Mouse (Mus musculus) naive thymus-derived CD4-positive, alpha-beta T cell, adult 5 months (primary cell): Measurements from ENCODE around the gene Rpl28. TPM values are rescaled to one million over a fixed set of nuclear protein-coding genes. Genes with fewer than 3 reads are reported as not detected.

Experiments used
- polyA plus RNA-seq: library from polyadenylated mRNA; unstranded; fragments of 100-300 nt; shearing (Covaris generic); gene quantifications from one replicate; pipeline ENCODE4 v1.2.1, GENCODE M21; 2017

Gene Rpl28
- 358 TPM for polyA plus RNA-seq

GRCm38 (mm10) chr7:4792278-4793212 is at the start of gene Rpl28:
Rpl28 (plus strand) TSS chr7:4792874.

GRCm38 (mm10) chr7:4752821-4753570 is 39.7 kb upstream of the Rpl28 start, which contains the start of gene Cox6b2:
Cox6b2 (minus strand) TSS chr7:4753094.

GRCm38 (mm10) chr7:4771202-4771601 is 21.5 kb upstream of the Rpl28 start, which contains the start of gene Fam71e2:
Fam71e2 (minus strand) TSS chr7:4771302.

GRCm38 (mm10) chr7:4782759-4783158 is 9.9 kb upstream of the Rpl28 start, which contains the start of the genes Il11 and Tmem190:
Il11 (minus strand) TSS chr7:4782859.
Tmem190 (plus strand) TSS chr7:4782937.

DNA sequence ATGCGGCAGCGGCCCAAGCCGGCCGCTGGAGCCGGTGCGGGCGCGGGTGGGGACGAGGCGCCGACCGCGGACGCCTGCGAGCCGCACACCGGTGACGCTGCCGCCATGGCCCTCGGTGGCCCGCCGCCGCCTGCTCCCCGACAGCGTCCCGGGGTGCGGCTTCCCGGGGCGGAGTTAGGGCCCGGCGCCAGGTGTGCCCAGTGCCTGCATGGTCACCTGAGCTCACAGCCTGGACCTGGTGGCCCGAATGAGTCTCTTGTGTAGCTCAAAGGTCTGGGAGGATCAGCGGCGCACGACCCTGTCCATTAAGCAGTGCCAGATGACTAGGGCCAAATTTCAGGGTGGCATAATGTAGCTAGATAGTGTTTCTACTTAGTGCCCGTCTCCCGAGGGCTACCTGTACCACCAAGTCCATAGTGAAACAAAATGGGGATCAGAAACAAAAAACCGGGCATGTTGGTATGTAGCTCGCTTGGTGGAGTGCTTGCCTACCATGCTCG is 3.2 kb upstream of the Rpl28 start, which contains the start of gene Tmem238:
Gene Tmem238 (minus strand): TSS at position 221 of the 500 bp plus-strand sequence.

DNA sequence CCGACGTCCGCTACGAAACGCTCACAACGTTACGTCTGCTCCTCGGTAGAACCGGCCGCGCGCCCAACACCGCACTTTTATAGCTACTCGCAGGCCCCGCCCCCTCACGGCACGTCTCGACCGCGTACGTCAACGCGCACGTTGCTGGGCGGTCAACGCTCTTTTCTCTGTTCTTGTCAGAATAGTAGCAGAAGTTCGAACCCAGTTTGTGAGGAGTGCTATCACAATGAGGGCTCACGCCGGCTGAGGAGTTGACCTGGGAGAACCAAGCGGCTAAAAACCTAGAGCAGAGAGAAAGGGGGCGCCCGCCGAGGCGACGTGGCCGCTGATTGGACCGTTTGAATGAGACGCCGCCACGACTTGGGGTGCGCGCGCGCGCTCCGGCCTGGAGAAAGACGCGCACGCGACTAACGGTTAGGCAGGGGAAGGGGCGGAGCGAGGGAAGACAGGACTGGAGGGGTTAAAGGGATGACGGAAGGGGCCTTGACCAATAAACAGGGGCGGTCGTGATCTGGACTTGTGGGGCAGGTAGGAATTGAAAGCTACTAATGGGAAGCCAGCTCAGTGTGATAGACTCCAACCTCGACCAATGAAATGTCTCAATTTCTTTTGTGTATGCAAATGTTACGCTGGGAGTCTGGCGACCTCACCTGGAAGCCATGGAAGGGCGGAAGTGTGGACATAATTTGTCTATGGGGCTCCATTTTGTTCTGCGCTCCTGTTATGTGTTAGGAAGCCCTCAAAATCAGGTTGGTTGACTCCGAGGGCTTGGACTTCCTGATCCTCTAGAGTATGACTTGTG is 19.8 kb downstream of the Rpl28 start, which contains the start of gene Ube2s:
Gene Ube2s (minus strand): TSS at position 288 of the 802 bp plus-strand sequence.

DNA sequence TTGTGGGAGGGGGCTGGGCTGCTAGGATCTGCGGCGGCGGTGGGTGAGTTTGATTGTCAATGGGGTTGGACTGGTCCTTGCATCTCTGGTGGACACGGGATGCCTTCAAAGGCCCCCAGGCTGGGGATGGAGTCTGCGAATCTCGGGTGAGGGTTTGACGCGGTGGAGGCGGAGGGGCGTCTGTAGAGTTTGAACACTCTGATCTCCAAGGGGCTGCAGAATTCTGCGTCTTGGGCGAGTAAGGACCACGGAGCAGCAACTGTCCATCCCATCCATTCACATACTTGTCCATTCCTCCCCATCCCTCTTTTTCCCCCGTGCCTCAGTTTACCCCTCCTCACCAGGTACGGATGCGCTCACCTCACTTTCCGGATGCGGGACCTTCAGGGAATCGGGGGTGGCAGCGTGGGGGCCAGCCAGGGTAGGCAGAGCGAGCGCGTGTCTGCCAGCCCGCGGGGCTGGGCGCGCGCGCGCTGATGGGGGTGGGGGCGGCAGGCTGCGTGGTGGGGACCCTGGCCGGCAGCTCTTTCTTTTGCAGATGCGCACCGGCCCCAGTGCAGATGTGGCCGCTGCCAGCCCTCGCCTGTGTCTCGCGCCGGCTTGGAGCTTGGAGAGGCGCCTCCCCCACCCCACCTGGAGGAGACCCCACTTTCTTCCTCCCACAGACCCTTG is 51.7 kb downstream of the Rpl28 start, which contains the start of gene Shisa7:
Gene Shisa7 (minus strand): TSS at position 452 of the 672 bp plus-strand sequence.

Other genes starting within 250 kb of the Rpl28 start
- gene Syt5, start 245.3 kb upstream of the Rpl28 start, polyA plus RNA-seq = not detected
- gene Ptprh, start 188.8 kb upstream of the Rpl28 start, polyA plus RNA-seq = not detected
- gene Tmem86b, start 161.5 kb upstream of the Rpl28 start, polyA plus RNA-seq = 16.4 TPM
- gene Ppp6r1, start 133.9 kb upstream of the Rpl28 start, polyA plus RNA-seq = 282 TPM
- gene Hspbp1, start 107.8 kb upstream of the Rpl28 start, polyA plus RNA-seq = 76.5 TPM
- not detected for gene Brsk1, start 102.3 kb upstream of the Rpl28 start, polyA plus RNA-seq
- not detected for gene Tmem150b, start 67.6 kb upstream of the Rpl28 start, polyA plus RNA-seq
- 37.1 TPM for gene Kmt5c, start 52.8 kb upstream of the Rpl28 start, polyA plus RNA-seq
- gene Cox6b2, start 39.8 kb upstream of the Rpl28 start, polyA plus RNA-seq = 2.0 TPM
- gene Fam71e2, start 21.6 kb upstream of the Rpl28 start, polyA plus RNA-seq = not detected
- not detected for gene Il11, start 10.0 kb upstream of the Rpl28 start, polyA plus RNA-seq
- gene Tmem190, start 9.9 kb upstream of the Rpl28 start, polyA plus RNA-seq = not detected
- 2.8 TPM for gene Tmem238, start 3.2 kb upstream of the Rpl28 start, polyA plus RNA-seq
- gene Ube2s, start 19.7 kb downstream of the Rpl28 start, polyA plus RNA-seq = 236 TPM
- 0.12 TPM for gene Shisa7, start 51.8 kb downstream of the Rpl28 start, polyA plus RNA-seq
- 7.4 TPM for gene Isoc2b, start 77.4 kb downstream of the Rpl28 start, polyA plus RNA-seq
- gene Isoc2a, start 84.3 kb downstream of the Rpl28 start, polyA plus RNA-seq = 0.77 TPM
- not detected for gene Gm36210, start 113.6 kb downstream of the Rpl28 start, polyA plus RNA-seq
- gene Zfp628, start 122.3 kb downstream of the Rpl28 start, polyA plus RNA-seq = 2.5 TPM
- gene Nat14, start 129.2 kb downstream of the Rpl28 start, polyA plus RNA-seq = not detected
- not detected for gene Ssc5d, start 132.9 kb downstream of the Rpl28 start, polyA plus RNA-seq
- gene Sbk2, start 171.5 kb downstream of the Rpl28 start, polyA plus RNA-seq = not detected
- gene Sbk3, start 178.3 kb downstream of the Rpl28 start, polyA plus RNA-seq = not detected
- 18.4 TPM for gene Zfp579, start 203.3 kb downstream of the Rpl28 start, polyA plus RNA-seq
- 21.0 TPM for gene Zfp524, start 221.5 kb downstream of the Rpl28 start, polyA plus RNA-seq
- 54.8 TPM for gene Fiz1, start 221.8 kb downstream of the Rpl28 start, polyA plus RNA-seq
- 5.0 TPM for gene Gm44973, start 222.6 kb downstream of the Rpl28 start, polyA plus RNA-seq
- gene Zfp865, start 227.5 kb downstream of the Rpl28 start, polyA plus RNA-seq = 10.7 TPM
- not detected for gene Ccdc106, start 227.7 kb downstream of the Rpl28 start, polyA plus RNA-seq
- gene 4632433K11Rik, start 241.2 kb downstream of the Rpl28 start, polyA plus RNA-seq = not detected
- gene Zfp784, start 245.6 kb downstream of the Rpl28 start, polyA plus RNA-seq = 2.1 TPM